Mouse (Mus musculus): ENCODE measurements at regions not wholly inside any gene's neighbourhood (a gene's known extent, or its start where the extent isn't known, plus 50 kb on each side); places are given as distances from the start of the nearest gene placed in this dataset.

- WGBS = 81% methylated on average over 5 of the region's 5 CpGs
- Histone ChIP-seq H3K4me1 (ENCODE audit: control insufficient read depth, insufficient read depth, insufficient read length, low read length) (no peaks in the 10 kb centered on the region), H3K27ac (ENCODE audit: insufficient read depth, low read depth, low read length) (no peak overlapping the region), H3K4me3 (ENCODE audit: low read depth, low read length) (no peak overlapping the region), H3K27me3 (ENCODE audit: control insufficient read depth, insufficient read depth, low read length) (no peaks in the 10 kb centered on the region), H3K36me3 (ENCODE audit: control insufficient read depth, insufficient read depth, low read length) (no peaks in the 10 kb centered on the region)
- TF ChIP-seq CTCF (IDR thresholded peaks at IDR 0.05; ENCODE audit: extremely low read depth, insufficient read length, insufficient replicate concordance, low read depth, low read length) (no peak), POLR2A (IDR thresholded peaks at IDR 0.05; ENCODE audit: low read depth, low read length) (no peak)
Observed at GRCm38 (mm10) chr7:71873817-71874216, 432.6 kb downstream of the Mctp2 start.

GRCm38 (mm10) chr7:71872912-71873311 lies 433.5 kb downstream of the Mctp2 start:
- no peak for TF ChIP-seq CTCF (IDR thresholded peaks at IDR 0.05; ENCODE audit: extremely low read depth, insufficient read length, insufficient replicate concordance, low read depth, low read length)
- no peak for TF ChIP-seq POLR2A (IDR thresholded peaks at IDR 0.05; ENCODE audit: low read depth, low read length)
- H3K27me3 ChIP-seq (ENCODE audit: control insufficient read depth, insufficient read depth, low read length) = no peaks in the 10 kb centered on the region
- 68% methylated on average over 6 of the region's 6 CpGs for WGBS
- H3K36me3 ChIP-seq (ENCODE audit: control insufficient read depth, insufficient read depth, low read length) = no peaks in the 10 kb centered on the region
- H3K4me1 ChIP-seq (ENCODE audit: control insufficient read depth, insufficient read depth, insufficient read length, low read length) = no peaks in the 10 kb centered on the region
- H3K27ac ChIP-seq (ENCODE audit: insufficient read depth, low read depth, low read length) = no peak overlapping the region
- H3K4me3 ChIP-seq (ENCODE audit: low read depth, low read length) = no peak overlapping the region

GRCm38 (mm10) chr7:71867090-71867489 lies 439.3 kb downstream of the Mctp2 start:
- TF ChIP-seq POLR2A (IDR thresholded peaks at IDR 0.05; ENCODE audit: low read depth, low read length) (no peak), CTCF (IDR thresholded peaks at IDR 0.05; ENCODE audit: extremely low read depth, insufficient read length, insufficient replicate concordance, low read depth, low read length) (peak; percentile 56; the same call in 1 of the 2 replicates)
- WGBS = 19% methylated on average over 3 of the region's 3 CpGs

GRCm38 (mm10) chr7:71865371-71866166 lies 440.8 kb downstream of the Mctp2 start:
- 50% methylated on average over 15 of the region's 15 CpGs for WGBS
- no peaks in the 10 kb centered on the region for H3K36me3 ChIP-seq (ENCODE audit: control insufficient read depth, insufficient read depth, low read length)
- TF ChIP-seq POLR2A (IDR thresholded peaks at IDR 0.05; ENCODE audit: low read depth, low read length) (no peak), CTCF (IDR thresholded peaks at IDR 0.05; ENCODE audit: extremely low read depth, insufficient read length, insufficient replicate concordance, low read depth, low read length) (no peak)
- no peaks in the 10 kb centered on the region for H3K4me1 ChIP-seq (ENCODE audit: control insufficient read depth, insufficient read depth, insufficient read length, low read length)
- no peak overlapping the region for H3K27ac ChIP-seq (ENCODE audit: insufficient read depth, low read depth, low read length)
- no peaks in the 10 kb centered on the region for H3K27me3 ChIP-seq (ENCODE audit: control insufficient read depth, insufficient read depth, low read length)
- no peak overlapping the region for H3K4me3 ChIP-seq (ENCODE audit: low read depth, low read length)

More at GRCm38 (mm10) chr7:71867090-71867489, 439.3 kb downstream of the Mctp2 start:
- Histone ChIP-seq H3K4me1 (ENCODE audit: control insufficient read depth, insufficient read depth, insufficient read length, low read length) (no peaks in the 10 kb centered on the region), H3K27ac (ENCODE audit: insufficient read depth, low read depth, low read length) (no peak overlapping the region), H3K4me3 (ENCODE audit: low read depth, low read length) (no peak overlapping the region), H3K36me3 (ENCODE audit: control insufficient read depth, insufficient read depth, low read length) (no peaks in the 10 kb centered on the region), H3K27me3 (ENCODE audit: control insufficient read depth, insufficient read depth, low read length) (no peaks in the 10 kb centered on the region)

GRCm38 (mm10) chr7:71852864-71853263 lies 453.5 kb downstream of the Mctp2 start:
- TF ChIP-seq CTCF (IDR thresholded peaks at IDR 0.05; ENCODE audit: extremely low read depth, insufficient read length, insufficient replicate concordance, low read depth, low read length) (no peak), POLR2A (IDR thresholded peaks at IDR 0.05; ENCODE audit: low read depth, low read length) (no peak)
- Histone ChIP-seq H3K36me3 (ENCODE audit: control insufficient read depth, insufficient read depth, low read length) (no peaks in the 10 kb centered on the region), H3K4me3 (ENCODE audit: low read depth, low read length) (no peak overlapping the region), H3K27me3 (ENCODE audit: control insufficient read depth, insufficient read depth, low read length) (no peaks in the 10 kb centered on the region), H3K4me1 (ENCODE audit: control insufficient read depth, insufficient read depth, insufficient read length, low read length) (no peaks in the 10 kb centered on the region), H3K27ac (ENCODE audit: insufficient read depth, low read depth, low read length) (no peak overlapping the region)
- WGBS = 88% methylated on average over 3 of the region's 3 CpGs

- H3K4me1 ChIP-seq (ENCODE audit: control insufficient read depth, insufficient read depth, insufficient read length, low read length) = no peaks in the 10 kb centered on the region
- H3K4me3 ChIP-seq (ENCODE audit: low read depth, low read length) = no peak overlapping the region
- no peak overlapping the region for H3K27ac ChIP-seq (ENCODE audit: insufficient read depth, low read depth, low read length)
- no peaks in the 10 kb centered on the region for H3K36me3 ChIP-seq (ENCODE audit: control insufficient read depth, insufficient read depth, low read length)
- WGBS = 81% methylated on average over 6 of the region's 6 CpGs
- no peak for TF ChIP-seq POLR2A (IDR thresholded peaks at IDR 0.05; ENCODE audit: low read depth, low read length)
- H3K27me3 ChIP-seq (ENCODE audit: control insufficient read depth, insufficient read depth, low read length) = no peaks in the 10 kb centered on the region
Observed at GRCm38 (mm10) chr7:71849174-71849573, 457.2 kb downstream of the Mctp2 start.

- Histone ChIP-seq H3K27ac (ENCODE audit: insufficient read depth, low read depth, low read length) (no peak overlapping the region), H3K36me3 (ENCODE audit: control insufficient read depth, insufficient read depth, low read length) (no peaks in the 10 kb centered on the region), H3K27me3 (ENCODE audit: control insufficient read depth, insufficient read depth, low read length) (no peaks in the 10 kb centered on the region), H3K4me3 (ENCODE audit: low read depth, low read length) (no peak overlapping the region), H3K4me1 (ENCODE audit: control insufficient read depth, insufficient read depth, insufficient read length, low read length) (no peaks in the 10 kb centered on the region)
- WGBS = 72% methylated on average over 6 of the region's 6 CpGs
- TF ChIP-seq POLR2A (IDR thresholded peaks at IDR 0.05; ENCODE audit: low read depth, low read length) (no peak), CTCF (IDR thresholded peaks at IDR 0.05; ENCODE audit: extremely low read depth, insufficient read length, insufficient replicate concordance, low read depth, low read length) (no peak)
Observed at GRCm38 (mm10) chr7:71837845-71838244, 468.6 kb downstream of the Mctp2 start.
